Mouse (Mus musculus) liver, adult 2 months (tissue): ENCODE measurements around the gene Park7.

ENCODE experiments used
- CTCF ChIP-seq: fragments of 200-500 bp; IDR thresholded peaks from 2 replicates; pipeline ENCODE4 v1.5.1; 2011; ENCODE audit warnings: low read depth, low read length, control low read depth
- POLR2A ChIP-seq: fragments of 200-500 bp; IDR thresholded peaks from 2 replicates; pipeline ENCODE4 v1.6.1; 2011; ENCODE audit warnings: low read length, control low read depth; ENCODE audit not compliant: insufficient read depth; ENCODE audit errors: extremely low read depth

DNA sequence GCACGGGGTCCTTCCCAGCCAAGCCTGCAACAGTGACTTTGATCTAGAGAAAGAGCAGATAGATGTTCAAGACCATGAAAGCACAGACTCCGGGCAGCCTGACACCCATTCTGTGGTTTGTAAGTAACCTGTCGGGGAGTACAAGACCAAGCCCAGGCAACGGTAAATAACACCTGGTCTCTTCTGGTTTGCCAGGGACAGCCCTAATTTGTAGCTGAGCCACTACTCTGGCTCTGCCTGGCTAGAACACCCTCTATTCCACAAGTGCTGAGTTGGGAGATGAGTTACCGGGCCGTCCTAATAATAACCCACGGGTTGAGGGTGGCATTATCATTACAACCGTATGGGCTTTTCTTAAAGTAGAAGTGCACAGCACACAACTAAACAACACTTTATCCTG lies 7.1 kb downstream of the Park7 start:
- TF ChIP-seq POLR2A (no peak), CTCF (no peak)
